Mouse (Mus musculus): ENCODE data around the gene Me1. TPM values are rescaled to one million over a fixed set of nuclear protein-coding genes. Genes with fewer than 3 reads are reported as not detected.

Me1 gene
- polyA plus RNA-seq (2015; fragmentation: Nextera tagmentation; extraction: Ambion mirVana), result 48.7 and 51.1 TPM in 2 replicates

- Histone ChIP-seq H3K9ac (replicated peaks; ENCODE audit: low read depth) (peak within 1 kb of the TSS; percentile 54), H3K4me3 (ENCODE audit: low read depth, low read length) (peak within 1 kb of the TSS; percentile 68), H3K4me1 (ENCODE audit: insufficient read depth, low read depth, low read length) (0 out of 2 replicates have a peak, but pooled peaks cover 2% of the 10 kb centered on the region), H3K9me3 (ENCODE audit: low read length) (no peaks in the 10 kb centered on the region), H3K27me3 (replicated peaks; ENCODE audit: insufficient read depth, low read length) (no peaks in the 10 kb centered on the region), H3K36me3 (ENCODE audit: insufficient read depth, low read length) (no peaks in the 10 kb centered on the region), H3K4me2 (replicated peaks; ENCODE audit: low read depth, low read length) (peak within 1 kb of the TSS; percentile 89), H3K27ac (ENCODE audit: low read length) (peak within 1 kb of the TSS; percentile 77)
- 5% methylated on average over 29 of the region's 46 CpGs for WGBS
- DNase-seq (ENCODE audit: low spot score) (peak; percentile 67), ATAC-seq (peak; percentile 87)
- no peak for TF ChIP-seq CTCF (IDR thresholded peaks at IDR 0.05)
- TF ChIP-seq EP300 (IDR thresholded peaks at IDR 0.05), result no peak
Measured at GRCm38 (mm10) chr9:86695818-86696261, at the start of gene Me1. Gene Me1, minus strand, starts transcription at chr9:86695953.

GRCm38 (mm10) chr9:86744041-86744440, 48.3 kb upstream of the Me1 start:
- Histone ChIP-seq H3K9me3 (ENCODE audit: low read length) (no peaks in the 10 kb centered on the region), H3K4me3 (ENCODE audit: low read depth, low read length) (0 out of 2 replicates have a peak overlapping the region, but pooled peaks have one; percentile 5), H3K4me2 (replicated peaks; ENCODE audit: low read depth, low read length) (peak overlapping the region; percentile 37; the same call in 1 of the 2 replicates), H3K9ac (replicated peaks; ENCODE audit: low read depth) (no peak overlapping the region), H3K27me3 (replicated peaks; ENCODE audit: insufficient read depth, low read length) (no peaks in the 10 kb centered on the region), H3K4me1 (ENCODE audit: insufficient read depth, low read depth, low read length) (no peaks in the 10 kb centered on the region), H3K36me3 (ENCODE audit: insufficient read depth, low read length) (no peaks in the 10 kb centered on the region), H3K27ac (ENCODE audit: low read length) (no peak overlapping the region)
- DNase-seq (ENCODE audit: low spot score) (no peak), ATAC-seq (no peak)
- 26% methylated on average over 5 of the region's 5 CpGs for whole genome bisulfite sequencing
- TF ChIP-seq EP300 (IDR thresholded peaks at IDR 0.05), result no peak
- TF ChIP-seq CTCF (IDR thresholded peaks at IDR 0.05), result no peak

- TF ChIP-seq EP300 (IDR thresholded peaks at IDR 0.05), result no peak
- TF ChIP-seq CTCF (IDR thresholded peaks at IDR 0.05), result peak; percentile 39
- 4% methylated on average over 19 of the region's 19 CpGs for WGBS
- H3K4me3 ChIP-seq (ENCODE audit: low read depth, low read length), result 0 out of 2 replicates have a peak within 1 kb of the TSS, but pooled peaks have one; percentile 5
- H3K27me3 ChIP-seq (replicated peaks; ENCODE audit: insufficient read depth, low read length), result no peaks in the 10 kb centered on the region
- no peak within 1 kb of the TSS for H3K9ac ChIP-seq (replicated peaks; ENCODE audit: low read depth)
- no peak within 1 kb of the TSS for H3K27ac ChIP-seq (ENCODE audit: low read length)
- H3K4me1 ChIP-seq (ENCODE audit: insufficient read depth, low read depth, low read length), result no peaks in the 10 kb centered on the region
- H3K4me2 ChIP-seq (replicated peaks; ENCODE audit: low read depth, low read length), result peak within 1 kb of the TSS; percentile 37
- H3K36me3 ChIP-seq (ENCODE audit: insufficient read depth, low read length), result no peaks in the 10 kb centered on the region
- H3K9me3 ChIP-seq (ENCODE audit: low read length), result no peaks in the 10 kb centered on the region
- peak; percentile 13 for DNase-seq (ENCODE audit: low spot score)
- peak; percentile 27; the same call in 1 of the 2 replicates for ATAC-seq
Measured at GRCm38 (mm10) chr9:86742959-86743911, 47.5 kb upstream of the Me1 start, which contains the start of gene Prss35. Gene Prss35, plus strand, starts transcription at chr9:86743649.

- Histone ChIP-seq H3K4me3 (ENCODE audit: low read depth, low read length) (no peak overlapping the region), H3K4me1 (ENCODE audit: insufficient read depth, low read depth, low read length) (no peaks in the 10 kb centered on the region), H3K4me2 (replicated peaks; ENCODE audit: low read depth, low read length) (no peak overlapping the region), H3K36me3 (ENCODE audit: insufficient read depth, low read length) (no peaks in the 10 kb centered on the region), H3K9me3 (ENCODE audit: low read length) (no peaks in the 10 kb centered on the region), H3K27ac (ENCODE audit: low read length) (no peak overlapping the region), H3K27me3 (replicated peaks; ENCODE audit: insufficient read depth, low read length) (no peaks in the 10 kb centered on the region), H3K9ac (replicated peaks; ENCODE audit: low read depth) (no peak overlapping the region)
- 42% methylated on average over 3 of the region's 3 CpGs for WGBS
- TF ChIP-seq CTCF (IDR thresholded peaks at IDR 0.05), result no peak
- no peak for TF ChIP-seq EP300 (IDR thresholded peaks at IDR 0.05)
- ATAC-seq (no peak), DNase-seq (ENCODE audit: low spot score) (no peak)
Measured at GRCm38 (mm10) chr9:86739971-86740370, 44.2 kb upstream of the Me1 start.

GRCm38 (mm10) chr9:86738801-86739200, 43.0 kb upstream of the Me1 start:
- no peak overlapping the region for H3K9ac ChIP-seq (replicated peaks; ENCODE audit: low read depth)
- WGBS, result 96% methylated on average over 8 of the region's 8 CpGs

GRCm38 (mm10) chr9:86738067-86738466, 42.3 kb upstream of the Me1 start:
- WGBS, result 82% methylated on average over 1 of the region's 1 CpGs
- TF ChIP-seq EP300 (IDR thresholded peaks at IDR 0.05) (no peak), CTCF (IDR thresholded peaks at IDR 0.05) (no peak)
- Histone ChIP-seq H3K4me3 (ENCODE audit: low read depth, low read length) (no peak overlapping the region), H3K36me3 (ENCODE audit: insufficient read depth, low read length) (no peaks in the 10 kb centered on the region), H3K4me1 (ENCODE audit: insufficient read depth, low read depth, low read length) (no peaks in the 10 kb centered on the region), H3K27me3 (replicated peaks; ENCODE audit: insufficient read depth, low read length) (no peaks in the 10 kb centered on the region), H3K27ac (ENCODE audit: low read length) (no peak overlapping the region), H3K9me3 (ENCODE audit: low read length) (no peaks in the 10 kb centered on the region), H3K9ac (replicated peaks; ENCODE audit: low read depth) (no peak overlapping the region), H3K4me2 (replicated peaks; ENCODE audit: low read depth, low read length) (no peak overlapping the region)
- DNase-seq (ENCODE audit: low spot score) (no peak), ATAC-seq (no peak)

More at GRCm38 (mm10) chr9:86738801-86739200, 43.0 kb upstream of the Me1 start:
- Histone ChIP-seq H3K9me3 (ENCODE audit: low read length) (no peaks in the 10 kb centered on the region), H3K36me3 (ENCODE audit: insufficient read depth, low read length) (no peaks in the 10 kb centered on the region), H3K4me2 (replicated peaks; ENCODE audit: low read depth, low read length) (no peak overlapping the region), H3K4me1 (ENCODE audit: insufficient read depth, low read depth, low read length) (no peaks in the 10 kb centered on the region), H3K4me3 (ENCODE audit: low read depth, low read length) (no peak overlapping the region), H3K27me3 (replicated peaks; ENCODE audit: insufficient read depth, low read length) (no peaks in the 10 kb centered on the region), H3K27ac (ENCODE audit: low read length) (no peak overlapping the region)
- DNase-seq (ENCODE audit: low spot score) (no peak), ATAC-seq (no peak)
- no peak for TF ChIP-seq EP300 (IDR thresholded peaks at IDR 0.05)
- no peak for TF ChIP-seq CTCF (IDR thresholded peaks at IDR 0.05)

All from lung, postnatal 0 days (tissue).